Mouse (Mus musculus) E14TG2a.4 (cell line): ENCODE measurements around the gene Pilrb1.
"Not testable (repeated sequence)": the region's sequence is repeated elsewhere in the genome, so short reads cannot be mapped to it uniquely, and the experiment has no call there.

Experiments used
- H3K27me3 ChIP-seq: 2 replicates; pipeline ENCODE4 v1.6.1; 2014; ENCODE audit warnings: low read length, control low read depth; ENCODE audit not compliant: insufficient read depth
- H3K36me3 ChIP-seq: 2 replicates; pipeline ENCODE4 v1.6.1; 2014; ENCODE audit warnings: low read length, control low read depth; ENCODE audit not compliant: insufficient read depth
- H3K4me1 ChIP-seq: replicated peaks from 2 replicates; pipeline ENCODE4 v1.6.1; 2014; ENCODE audit warnings: low read depth, low read length, control low read depth
- H3K4me3 ChIP-seq: replicated peaks from 2 replicates; pipeline ENCODE4 v1.5.1; 2014; ENCODE audit warnings: mild to moderate bottlenecking, low read length
- H3K9me3 ChIP-seq: 2 replicates; pipeline ENCODE4 v1.6.1; 2014; ENCODE audit warnings: low read length, control low read depth
- CTCF ChIP-seq: conservative IDR thresholded peaks from 2 replicates; pipeline ENCODE4 v1.5.1; 2014; ENCODE audit warnings: low read length
- NANOG ChIP-seq: IDR thresholded peaks from 2 replicates; pipeline ENCODE4 v1.6.1; 2014; ENCODE audit warnings: borderline replicate concordance, low read length, mixed read lengths
- POU5F1 ChIP-seq: IDR thresholded peaks from 2 replicates; pipeline ENCODE4 v1.6.1; 2014; ENCODE audit warnings: low read length, borderline replicate concordance

The Pilrb1 gene

DNA sequence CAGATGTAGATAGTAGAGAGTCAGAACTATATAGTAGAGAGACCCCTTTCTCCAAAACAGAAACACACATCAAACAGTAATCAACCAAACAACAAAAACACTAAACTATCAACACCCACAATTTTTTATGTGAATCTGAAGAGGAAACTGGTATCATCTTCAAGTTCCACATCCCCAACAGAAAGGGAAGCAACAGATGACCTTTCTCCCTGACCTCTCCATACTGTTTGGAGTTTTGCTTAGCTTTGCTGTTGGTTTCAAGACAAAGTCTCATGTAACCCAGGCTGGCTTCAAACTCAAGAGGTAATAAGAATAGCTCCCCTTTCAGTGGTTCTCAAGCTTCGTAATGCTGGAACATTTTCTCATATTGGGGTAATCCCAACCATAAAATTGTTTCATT, 6.1 kb upstream of the Pilrb1 start:
- not testable (repeated sequence) for H3K27me3 ChIP-seq, H3K36me3 ChIP-seq, H3K4me3 ChIP-seq, H3K4me1 ChIP-seq
- peaks cover 42% of the 10 kb centered on the region for H3K9me3 ChIP-seq

DNA sequence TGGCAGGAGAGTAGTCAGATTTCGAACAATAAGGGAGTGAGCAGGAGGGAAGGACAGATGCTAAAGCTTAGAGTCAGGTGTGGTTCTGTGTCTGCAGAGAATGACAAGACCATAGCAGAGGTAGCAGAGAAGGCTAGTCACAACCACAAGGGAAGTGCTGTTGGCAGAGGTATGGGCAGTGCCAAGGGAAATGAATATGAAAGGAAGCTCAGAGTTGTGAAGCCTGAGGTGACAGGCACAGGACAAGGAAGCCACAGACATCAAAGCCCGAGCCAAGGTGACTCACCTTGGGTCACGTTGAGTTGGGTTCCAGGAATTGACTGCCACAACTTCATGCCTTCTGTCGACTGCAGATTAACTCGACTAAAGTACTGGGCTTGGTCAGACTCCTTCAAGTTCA, 1.0 kb downstream of the Pilrb1 start:
- H3K27me3 ChIP-seq, H3K4me3 ChIP-seq, H3K4me1 ChIP-seq, H3K36me3 ChIP-seq: not testable (repeated sequence)
- peaks cover 37% of the 10 kb centered on the region for H3K9me3 ChIP-seq

DNA sequence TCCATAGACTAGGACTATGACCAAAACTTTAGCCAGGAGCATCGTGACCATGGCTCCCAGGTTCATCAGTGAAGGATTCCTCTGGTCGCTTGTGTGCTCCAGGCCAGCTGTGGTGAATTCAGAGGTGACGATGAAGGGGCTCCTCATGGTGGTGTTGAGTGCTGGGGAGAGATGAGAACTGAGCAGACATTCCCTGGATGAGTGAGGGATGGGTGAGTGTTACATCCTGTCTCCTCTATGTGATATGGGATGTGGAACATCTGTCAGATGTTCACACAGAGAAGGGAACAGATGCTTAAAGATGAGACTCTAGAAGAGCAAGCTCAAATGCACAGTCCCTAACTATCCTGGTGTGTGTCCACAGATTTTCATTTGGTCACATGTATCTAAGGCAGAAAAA, 3.0 kb downstream of the Pilrb1 start:
- H3K36me3 ChIP-seq, H3K27me3 ChIP-seq, H3K4me3 ChIP-seq, H3K4me1 ChIP-seq: not testable (repeated sequence)
- H3K9me3 ChIP-seq, result peaks cover 17% of the 10 kb centered on the region

DNA sequence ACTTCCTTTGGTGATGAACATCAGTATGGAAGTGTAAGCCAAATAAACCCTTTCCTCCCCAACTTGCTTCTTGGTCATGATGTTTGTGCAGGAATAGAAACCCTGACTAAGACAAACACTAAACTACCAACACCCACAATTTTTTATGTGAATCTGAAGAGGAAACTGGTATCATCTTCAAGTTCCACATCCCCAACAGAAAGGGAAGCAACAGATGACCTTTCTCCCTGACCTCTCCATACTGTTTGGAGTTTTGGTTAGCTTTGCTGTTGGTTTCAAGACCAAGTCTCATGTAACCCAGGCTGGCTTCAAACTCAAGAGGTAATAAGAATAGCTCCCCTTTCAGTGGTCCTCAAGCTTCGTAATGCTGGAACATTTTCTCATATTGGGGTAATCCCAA, 7.6 kb downstream of the Pilrb1 start:
- H3K4me3 ChIP-seq, H3K27me3 ChIP-seq, H3K36me3 ChIP-seq, H3K4me1 ChIP-seq: not testable (repeated sequence)
- peaks cover 18% of the 10 kb centered on the region for H3K9me3 ChIP-seq

DNA sequence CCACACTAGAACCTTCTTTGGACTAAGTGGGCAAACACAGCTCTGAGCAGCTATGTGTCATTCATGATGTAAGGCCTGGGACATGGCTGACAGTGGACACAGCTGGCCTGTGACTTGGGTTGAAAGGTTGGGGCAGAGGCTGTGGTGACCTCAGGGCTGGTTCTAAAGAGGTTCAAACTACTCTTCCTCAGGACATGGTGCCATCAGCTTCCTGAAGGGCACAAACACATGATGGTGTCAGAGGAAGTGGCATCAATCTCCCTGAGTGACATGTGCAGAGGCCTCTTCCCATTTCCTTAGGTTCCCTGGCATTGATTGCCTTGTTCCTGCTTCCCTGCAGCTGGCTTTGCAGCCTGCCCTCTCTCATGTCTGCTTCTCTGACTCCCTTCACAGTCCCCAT, 20.8 kb downstream of the Pilrb1 start:
- not testable (repeated sequence) for H3K4me1 ChIP-seq, H3K36me3 ChIP-seq, H3K4me3 ChIP-seq, H3K27me3 ChIP-seq
- H3K9me3 ChIP-seq, result peaks cover 36% of the 10 kb centered on the region

DNA sequence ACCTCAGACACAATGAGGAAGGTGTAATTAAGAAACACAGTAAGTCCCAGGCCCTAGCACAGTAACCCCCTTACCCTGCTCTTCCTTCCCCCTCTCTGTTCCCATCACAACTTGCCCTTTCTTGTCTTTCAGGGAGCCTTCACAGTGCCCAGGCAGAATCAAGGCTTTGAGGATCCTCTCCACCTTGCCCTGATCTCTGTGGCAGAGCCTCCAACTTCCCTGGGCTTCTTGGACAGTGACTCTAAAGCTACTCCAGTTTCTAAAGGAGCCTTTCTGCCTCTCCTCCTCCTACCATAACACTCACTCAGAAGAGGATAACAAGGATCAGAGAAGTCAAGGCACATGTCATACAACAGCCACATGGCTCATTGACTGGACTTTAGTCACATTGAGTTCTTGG, 21.3 kb downstream of the Pilrb1 start:
- H3K27me3 ChIP-seq, result no peaks in the 10 kb centered on the region
- H3K9me3 ChIP-seq, result peaks cover 36% of the 10 kb centered on the region
- TF ChIP-seq POU5F1 (no peak), CTCF (no peak), NANOG (no peak)
- no peak overlapping the region for H3K4me3 ChIP-seq
- no peaks in the 10 kb centered on the region for H3K36me3 ChIP-seq
- H3K4me1 ChIP-seq, result no peaks in the 10 kb centered on the region

GRCm38 (mm10) chr5:137835966-137836520, 21.9 kb downstream of the Pilrb1 start, which contains the start of gene Pilra:
Gene Pilra (minus strand): TSS chr5:137836281.
- not testable (repeated sequence) for H3K27me3 ChIP-seq, H3K36me3 ChIP-seq

GRCm38 (mm10) chr5:137833500-137833899, 24.4 kb downstream of the Pilrb1 start:
- no peaks in the 10 kb centered on the region for H3K4me1 ChIP-seq
- TF ChIP-seq CTCF, result no peak; the same call in 1 of the 2 replicates
- TF ChIP-seq NANOG, result no peak
- TF ChIP-seq POU5F1, result no peak
- H3K4me3 ChIP-seq, result no peak overlapping the region
- H3K9me3 ChIP-seq, result peaks cover 36% of the 10 kb centered on the region
- no peaks in the 10 kb centered on the region for H3K27me3 ChIP-seq
- H3K36me3 ChIP-seq, result no peaks in the 10 kb centered on the region

More at GRCm38 (mm10) chr5:137835966-137836520, 21.9 kb downstream of the Pilrb1 start, which contains the start of gene Pilra:
- H3K4me3 ChIP-seq, H3K4me1 ChIP-seq: not testable (repeated sequence)
- peaks cover 36% of the 10 kb centered on the region for H3K9me3 ChIP-seq

- Histone ChIP-seq H3K4me1 (no peaks in the 10 kb centered on the region), H3K36me3 (no peaks in the 10 kb centered on the region), H3K27me3 (no peaks in the 10 kb centered on the region), H3K4me3 (no peak overlapping the region), H3K9me3 (peaks cover 19% of the 10 kb centered on the region)
- TF ChIP-seq POU5F1 (no peak), NANOG (no peak), CTCF (no peak)
These were observed 26.4 kb downstream of the Pilrb1 start for GRCm38 (mm10) chr5:137831506-137831905.

DNA sequence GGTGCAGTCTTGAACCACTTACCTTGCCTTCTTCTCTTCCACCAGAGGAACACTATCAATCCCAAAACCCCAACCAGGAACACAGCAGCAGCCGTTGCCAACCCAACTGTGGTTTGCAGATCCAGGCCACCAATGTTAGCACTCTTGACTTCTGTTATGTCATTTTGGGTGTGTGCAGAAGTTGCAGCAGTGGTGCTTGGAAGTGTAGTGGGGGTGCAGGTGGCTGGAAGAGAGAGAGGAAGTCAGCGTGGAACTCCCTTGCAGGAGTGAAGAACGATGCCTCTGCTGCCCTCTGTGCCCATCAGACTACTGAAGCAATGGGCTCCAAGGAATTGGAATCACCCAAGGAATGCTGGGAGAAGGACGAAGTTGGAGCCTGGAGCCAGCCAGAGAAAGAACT, 26.8 kb downstream of the Pilrb1 start:
- TF ChIP-seq NANOG (no peak), POU5F1 (no peak), CTCF (no peak)
- Histone ChIP-seq H3K27me3 (no peaks in the 10 kb centered on the region), H3K9me3 (peaks cover 16% of the 10 kb centered on the region)

More for the DNA sequence above, 26.8 kb downstream of the Pilrb1 start:
- H3K4me3 ChIP-seq, result no peak overlapping the region
- no peaks in the 10 kb centered on the region for H3K36me3 ChIP-seq
- H3K4me1 ChIP-seq, result no peaks in the 10 kb centered on the region
